Mouse (Mus musculus): ENCODE results near the gene Hspa1a. TPM values are rescaled to one million over a fixed set of nuclear protein-coding genes. Genes with fewer than 3 reads are reported as not detected.
"Not testable (repeated sequence)": the region's sequence is repeated elsewhere in the genome, so short reads cannot be mapped to it uniquely, and the experiment has no call there.

Gene Hspa1a
- polyA plus RNA-seq, 1 experiment, result 4.4 TPM

DNA sequence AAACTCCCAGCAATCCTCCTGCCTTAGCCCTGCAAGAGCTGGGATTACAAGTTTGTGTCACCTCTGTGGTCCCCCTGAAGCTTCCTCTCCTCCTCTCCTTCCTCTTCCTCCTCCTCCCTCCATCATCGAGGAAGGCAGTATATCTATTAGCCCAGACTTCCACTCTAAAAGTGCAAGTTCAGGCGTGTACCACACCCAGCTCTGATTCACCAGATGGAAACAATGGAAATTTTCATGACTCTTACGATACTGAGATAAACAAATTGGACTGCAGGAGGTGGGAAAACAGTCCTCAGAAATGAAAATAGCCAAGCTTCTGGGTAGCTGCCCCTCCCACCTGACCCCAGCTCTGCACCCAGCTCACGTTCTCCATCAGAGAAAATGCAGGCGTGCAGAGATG lies 6.3 kb downstream of the Hspa1a start:
- Histone ChIP-seq H3K27ac (ENCODE audit: control insufficient read depth, insufficient read depth, low read depth, low read length) (no peak overlapping the region), H3K4me3 (ENCODE audit: control insufficient read depth, low read depth, low read length) (no peak overlapping the region), H3K27me3 (ENCODE audit: control insufficient read depth, insufficient read depth, low read length) (no peaks in the 10 kb centered on the region), H3K36me3 (ENCODE audit: control insufficient read depth, insufficient read depth, low read length) (no peaks in the 10 kb centered on the region), H3K4me1 (ENCODE audit: control insufficient read depth, insufficient read depth, low read length) (no peaks in the 10 kb centered on the region)
- TF ChIP-seq CTCF (IDR thresholded peaks at IDR 0.05; ENCODE audit: control insufficient read depth, insufficient read depth, insufficient replicate concordance, low read depth, low read length) (no peak), POLR2A (IDR thresholded peaks at IDR 0.05; ENCODE audit: control insufficient read depth, low read depth, low read length) (no peak)

DNA sequence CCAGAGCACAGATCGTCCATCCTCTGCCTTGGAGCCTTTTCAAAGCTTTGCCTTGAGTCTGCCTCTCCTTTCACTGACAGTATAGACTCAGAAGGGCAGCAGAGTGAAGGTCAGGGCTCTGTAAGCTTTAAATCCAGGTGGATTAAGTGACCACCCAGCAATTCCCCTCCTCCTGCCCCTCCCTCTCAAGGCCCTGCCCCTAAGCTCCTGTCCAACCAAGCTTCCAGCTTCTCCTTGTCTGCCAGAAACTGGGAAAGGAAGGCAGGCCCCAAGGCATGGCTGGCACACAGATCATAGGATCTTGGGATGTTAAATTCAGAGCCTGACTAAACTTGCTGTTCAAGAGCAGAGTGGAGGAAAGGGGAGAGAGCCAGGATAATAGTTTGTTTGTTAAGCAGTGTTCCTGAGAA lies 7.3 kb downstream of the Hspa1a start:
- no peak for TF ChIP-seq POLR2A (IDR thresholded peaks at IDR 0.05; ENCODE audit: control insufficient read depth, low read depth, low read length)
- TF ChIP-seq CTCF (IDR thresholded peaks at IDR 0.05; ENCODE audit: control insufficient read depth, insufficient read depth, insufficient replicate concordance, low read depth, low read length), result no peak
- Histone ChIP-seq H3K36me3 (ENCODE audit: control insufficient read depth, insufficient read depth, low read length) (no peaks in the 10 kb centered on the region), H3K4me3 (ENCODE audit: control insufficient read depth, low read depth, low read length) (no peak overlapping the region), H3K27me3 (ENCODE audit: control insufficient read depth, insufficient read depth, low read length) (no peaks in the 10 kb centered on the region), H3K27ac (ENCODE audit: control insufficient read depth, insufficient read depth, low read depth, low read length) (peak overlapping the region; percentile 23; the same call in 1 of the 2 replicates), H3K4me1 (ENCODE audit: control insufficient read depth, insufficient read depth, low read length) (peaks cover 4% of the 10 kb centered on the region)

DNA sequence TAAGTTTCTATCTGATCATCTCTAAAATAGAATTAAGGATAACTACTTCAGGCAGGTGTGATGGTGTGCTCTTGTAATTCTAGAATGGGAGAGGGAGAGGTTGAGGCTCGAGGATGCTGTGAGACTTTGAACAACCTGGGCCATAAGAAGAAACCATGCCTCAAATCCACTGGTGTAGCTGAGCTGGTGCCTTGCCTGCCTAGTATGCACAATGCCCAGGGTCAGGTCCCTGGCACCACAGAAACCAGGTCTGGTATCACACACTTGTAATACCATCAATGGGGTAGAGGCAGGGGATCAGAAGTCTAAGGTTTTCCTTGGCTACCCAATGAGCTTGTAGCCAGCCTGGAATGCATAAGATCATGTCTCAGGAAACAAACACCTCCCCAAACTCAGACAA lies 9.1 kb downstream of the Hspa1a start:
- Histone ChIP-seq H3K36me3 (ENCODE audit: control insufficient read depth, insufficient read depth, low read length) (no peaks in the 10 kb centered on the region), H3K4me3 (ENCODE audit: control insufficient read depth, low read depth, low read length) (no peak overlapping the region), H3K4me1 (ENCODE audit: control insufficient read depth, insufficient read depth, low read length) (peaks cover 8% of the 10 kb centered on the region), H3K27me3 (ENCODE audit: control insufficient read depth, insufficient read depth, low read length) (no peaks in the 10 kb centered on the region), H3K27ac (ENCODE audit: control insufficient read depth, insufficient read depth, low read depth, low read length) (no peak overlapping the region)
- TF ChIP-seq CTCF (IDR thresholded peaks at IDR 0.05; ENCODE audit: control insufficient read depth, insufficient read depth, insufficient replicate concordance, low read depth, low read length) (no peak), POLR2A (IDR thresholded peaks at IDR 0.05; ENCODE audit: control insufficient read depth, low read depth, low read length) (no peak)

DNA sequence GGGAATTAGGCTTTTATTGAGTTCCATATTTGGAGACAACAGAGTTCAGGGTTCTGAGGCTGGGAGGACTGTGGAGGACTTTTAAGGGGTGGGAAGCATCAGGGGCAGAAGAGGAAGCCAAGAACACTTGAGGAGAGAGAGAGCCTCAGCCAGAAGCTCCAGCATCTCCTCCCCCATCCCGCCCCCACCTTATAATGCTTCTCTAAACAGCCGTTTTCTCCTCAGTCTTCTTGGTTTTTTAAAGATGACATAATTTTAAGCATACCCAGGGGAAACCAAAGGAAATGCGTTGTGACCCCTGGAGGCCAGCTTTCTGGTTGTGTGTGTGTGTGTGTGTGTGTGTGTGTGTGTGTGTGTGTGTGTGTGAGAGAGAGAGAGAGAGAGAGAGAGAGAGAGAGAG lies 9.8 kb downstream of the Hspa1a start:
- TF ChIP-seq CTCF (IDR thresholded peaks at IDR 0.05; ENCODE audit: control insufficient read depth, insufficient read depth, insufficient replicate concordance, low read depth, low read length), result no peak
- no peak for TF ChIP-seq POLR2A (IDR thresholded peaks at IDR 0.05; ENCODE audit: control insufficient read depth, low read depth, low read length)
- Histone ChIP-seq H3K27ac (ENCODE audit: control insufficient read depth, insufficient read depth, low read depth, low read length) (no peak overlapping the region), H3K4me3 (ENCODE audit: control insufficient read depth, low read depth, low read length) (no peak overlapping the region), H3K27me3 (ENCODE audit: control insufficient read depth, insufficient read depth, low read length) (no peaks in the 10 kb centered on the region), H3K4me1 (ENCODE audit: control insufficient read depth, insufficient read depth, low read length) (peaks cover 8% of the 10 kb centered on the region), H3K36me3 (ENCODE audit: control insufficient read depth, insufficient read depth, low read length) (no peaks in the 10 kb centered on the region)

DNA sequence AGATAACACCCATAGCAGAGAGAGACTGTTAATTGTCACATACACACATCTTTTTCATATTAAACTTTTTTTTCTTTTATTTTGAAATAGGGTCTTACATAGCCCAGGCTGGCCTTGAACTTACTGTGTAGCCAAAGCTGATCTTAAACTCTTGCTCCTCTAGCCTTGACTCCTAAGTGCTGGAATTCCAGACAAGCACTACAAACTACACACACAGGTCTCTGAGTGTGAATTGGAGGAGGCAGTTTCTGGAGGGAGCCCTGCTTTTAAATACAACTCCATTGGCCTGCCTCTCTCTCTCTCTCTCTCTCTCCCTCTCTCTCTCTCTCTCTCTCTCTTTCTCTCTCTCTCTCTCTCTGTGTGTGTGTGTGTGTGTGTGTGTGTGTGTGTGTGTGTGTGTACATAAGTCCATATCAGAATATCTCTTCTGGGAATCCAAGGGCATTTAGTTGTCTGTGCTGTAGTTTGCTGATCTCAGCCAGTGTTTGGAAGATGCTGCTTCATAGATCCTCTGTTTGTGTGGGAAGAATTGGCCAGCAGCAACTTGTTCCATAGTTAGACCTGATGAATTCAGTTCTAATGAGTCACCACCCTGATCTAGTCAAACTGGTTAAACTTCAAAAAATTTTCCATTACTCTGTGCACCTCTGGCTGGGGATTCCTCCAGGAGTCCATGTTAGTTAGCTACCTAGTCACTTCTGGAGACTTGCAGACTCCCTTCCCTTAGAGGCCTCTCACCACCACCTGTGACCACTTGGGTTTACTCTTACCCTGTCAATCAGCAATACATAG lies 11.1 kb downstream of the Hspa1a start:
- TF ChIP-seq POLR2A (IDR thresholded peaks at IDR 0.05; ENCODE audit: control insufficient read depth, low read depth, low read length) (no peak), CTCF (IDR thresholded peaks at IDR 0.05; ENCODE audit: control insufficient read depth, insufficient read depth, insufficient replicate concordance, low read depth, low read length) (no peak)
- Histone ChIP-seq H3K4me1 (ENCODE audit: control insufficient read depth, insufficient read depth, low read length) (peaks cover 8% of the 10 kb centered on the region), H3K27ac (ENCODE audit: control insufficient read depth, insufficient read depth, low read depth, low read length) (peak overlapping the region; percentile 39), H3K4me3 (ENCODE audit: control insufficient read depth, low read depth, low read length) (no peak overlapping the region), H3K27me3 (ENCODE audit: control insufficient read depth, insufficient read depth, low read length) (no peaks in the 10 kb centered on the region), H3K36me3 (ENCODE audit: control insufficient read depth, insufficient read depth, low read length) (no peaks in the 10 kb centered on the region)

DNA sequence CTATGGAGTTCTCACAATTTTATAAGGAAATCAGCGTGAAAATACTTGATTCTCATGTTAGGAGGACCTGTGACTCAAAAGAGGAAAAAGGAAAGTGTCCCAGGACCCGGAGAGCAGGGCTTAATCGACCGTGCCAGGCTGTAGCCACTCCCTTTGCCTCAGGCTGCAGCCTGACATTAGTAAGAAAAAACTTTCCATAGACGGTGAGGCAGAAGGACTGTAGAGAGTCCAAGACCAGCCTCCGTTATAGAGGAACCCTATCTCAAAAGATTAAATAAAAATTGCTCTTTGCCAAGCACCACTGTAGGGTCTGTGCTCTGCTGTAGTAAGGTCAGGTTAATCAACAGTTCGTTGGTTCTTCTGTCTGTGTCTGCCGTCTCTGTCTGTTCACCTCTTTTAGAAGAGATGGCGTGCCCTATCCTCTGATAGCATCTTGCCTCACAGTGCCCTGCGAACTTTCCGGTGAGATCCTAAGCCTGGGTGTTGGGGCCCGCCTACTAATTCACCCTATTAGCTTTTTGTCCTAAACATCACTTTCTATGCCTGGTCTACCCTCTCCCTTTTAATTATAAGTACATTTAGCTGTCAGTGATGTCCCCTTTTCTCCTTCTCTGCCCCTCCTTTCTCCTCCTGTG lies 12.0 kb downstream of the Hspa1a start:
- Histone ChIP-seq H3K27me3 (ENCODE audit: control insufficient read depth, insufficient read depth, low read length) (no peaks in the 10 kb centered on the region), H3K27ac (ENCODE audit: control insufficient read depth, insufficient read depth, low read depth, low read length) (peak overlapping the region; percentile 97)

DNA sequence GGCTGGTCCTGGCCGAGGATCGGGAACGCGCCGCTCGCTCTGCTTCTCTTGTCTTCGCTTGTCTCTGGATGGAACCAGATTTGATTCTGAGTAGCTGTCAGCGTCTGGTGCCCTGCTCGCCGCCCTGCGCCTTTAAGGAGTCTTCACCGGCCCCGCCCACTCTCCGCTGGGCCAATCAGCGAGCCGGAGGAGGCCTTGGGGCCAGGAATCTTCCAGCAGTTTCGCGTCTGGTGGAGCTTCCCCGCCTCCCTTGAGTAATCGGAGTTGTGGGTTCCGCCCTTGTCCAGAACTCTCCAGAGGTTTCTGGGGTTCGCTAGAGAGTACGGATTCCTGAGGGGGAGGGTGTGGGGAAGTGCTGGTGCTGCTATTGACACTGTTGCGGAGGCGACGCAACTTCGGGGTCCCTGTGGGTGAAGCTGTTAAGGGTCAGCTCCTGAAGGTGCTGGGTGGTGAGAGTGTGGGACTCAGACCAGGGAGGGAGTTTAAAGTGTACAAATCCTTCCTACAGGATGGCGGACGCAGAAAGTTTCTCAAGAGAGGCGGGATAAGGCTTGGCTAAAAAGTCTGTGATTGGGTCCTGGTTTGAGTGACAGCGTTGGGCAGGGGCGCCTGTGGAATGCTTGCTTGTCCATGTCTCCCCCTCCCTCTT lies 12.7 kb downstream of the Hspa1a start, which contains the start of gene Hspa1b:
TSS of gene Hspa1b (minus strand) at position 109 of the 649 bp plus-strand sequence.
- H3K27me3 ChIP-seq (ENCODE audit: control insufficient read depth, insufficient read depth, low read length); H3K4me1 ChIP-seq (ENCODE audit: control insufficient read depth, insufficient read depth, low read length); H3K36me3 ChIP-seq (ENCODE audit: control insufficient read depth, insufficient read depth, low read length): not testable (repeated sequence)
- TF ChIP-seq POLR2A (IDR thresholded peaks at IDR 0.05; ENCODE audit: control insufficient read depth, low read depth, low read length), result 0 out of 2 replicates have a peak, but pooled peaks have one; percentile 32
- H3K4me3 ChIP-seq (ENCODE audit: control insufficient read depth, low read depth, low read length), result peak within 1 kb of the TSS; percentile 86
- peak within 1 kb of the TSS; percentile 97 for H3K27ac ChIP-seq (ENCODE audit: control insufficient read depth, insufficient read depth, low read depth, low read length)

More for the DNA sequence above, 12.0 kb downstream of the Hspa1a start:
- TF ChIP-seq POLR2A (IDR thresholded peaks at IDR 0.05; ENCODE audit: control insufficient read depth, low read depth, low read length) (no peak), CTCF (IDR thresholded peaks at IDR 0.05; ENCODE audit: control insufficient read depth, insufficient read depth, insufficient replicate concordance, low read depth, low read length) (no peak)
- Histone ChIP-seq H3K36me3 (ENCODE audit: control insufficient read depth, insufficient read depth, low read length) (no peaks in the 10 kb centered on the region), H3K4me1 (ENCODE audit: control insufficient read depth, insufficient read depth, low read length) (peaks cover 8% of the 10 kb centered on the region), H3K4me3 (ENCODE audit: control insufficient read depth, low read depth, low read length) (peak overlapping the region; percentile 86)

DNA sequence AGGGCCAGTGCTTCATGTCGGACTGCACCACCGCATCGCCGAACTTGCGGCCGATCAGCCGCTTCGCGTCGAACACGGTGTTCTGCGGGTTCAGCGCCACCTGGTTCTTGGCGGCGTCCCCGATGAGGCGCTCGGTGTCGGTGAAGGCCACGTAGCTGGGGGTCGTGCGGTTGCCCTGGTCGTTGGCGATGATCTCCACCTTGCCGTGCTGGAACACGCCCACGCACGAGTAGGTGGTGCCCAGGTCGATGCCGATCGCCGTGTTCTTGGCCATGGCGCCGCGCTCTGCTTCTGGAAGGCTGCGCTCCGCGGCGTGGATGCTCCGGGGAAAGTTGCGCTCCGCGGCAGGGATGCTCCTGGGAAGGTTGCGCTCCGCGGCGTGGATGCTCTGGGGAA lies 13.2 kb downstream of the Hspa1a start:
- H3K4me1 ChIP-seq (ENCODE audit: control insufficient read depth, insufficient read depth, low read length); H3K27ac ChIP-seq (ENCODE audit: control insufficient read depth, insufficient read depth, low read depth, low read length); H3K27me3 ChIP-seq (ENCODE audit: control insufficient read depth, insufficient read depth, low read length); H3K36me3 ChIP-seq (ENCODE audit: control insufficient read depth, insufficient read depth, low read length): not testable (repeated sequence)
- peak overlapping the region; percentile 46 for H3K4me3 ChIP-seq (ENCODE audit: control insufficient read depth, low read depth, low read length)

DNA sequence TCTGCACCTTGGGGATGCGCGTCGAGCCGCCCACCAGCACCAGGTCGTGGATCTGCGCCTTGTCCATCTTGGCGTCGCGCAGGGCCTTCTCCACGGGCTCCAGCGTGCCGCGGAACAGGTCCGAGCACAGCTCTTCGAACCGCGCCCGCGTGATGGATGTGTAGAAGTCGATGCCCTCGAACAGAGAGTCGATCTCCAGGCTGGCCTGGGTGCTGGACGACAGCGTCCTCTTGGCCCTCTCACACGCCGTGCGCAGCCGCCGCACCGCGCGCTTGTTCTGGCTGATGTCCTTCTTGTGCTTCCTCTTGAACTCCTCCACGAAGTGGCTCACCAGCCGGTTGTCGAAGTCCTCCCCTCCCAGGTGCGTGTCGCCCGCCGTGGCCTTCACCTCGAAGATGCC lies 14.0 kb downstream of the Hspa1a start:
- H3K4me1 ChIP-seq (ENCODE audit: control insufficient read depth, insufficient read depth, low read length); H3K27me3 ChIP-seq (ENCODE audit: control insufficient read depth, insufficient read depth, low read length); H3K36me3 ChIP-seq (ENCODE audit: control insufficient read depth, insufficient read depth, low read length); H3K4me3 ChIP-seq (ENCODE audit: control insufficient read depth, low read depth, low read length); H3K27ac ChIP-seq (ENCODE audit: control insufficient read depth, insufficient read depth, low read depth, low read length): not testable (repeated sequence)

DNA sequence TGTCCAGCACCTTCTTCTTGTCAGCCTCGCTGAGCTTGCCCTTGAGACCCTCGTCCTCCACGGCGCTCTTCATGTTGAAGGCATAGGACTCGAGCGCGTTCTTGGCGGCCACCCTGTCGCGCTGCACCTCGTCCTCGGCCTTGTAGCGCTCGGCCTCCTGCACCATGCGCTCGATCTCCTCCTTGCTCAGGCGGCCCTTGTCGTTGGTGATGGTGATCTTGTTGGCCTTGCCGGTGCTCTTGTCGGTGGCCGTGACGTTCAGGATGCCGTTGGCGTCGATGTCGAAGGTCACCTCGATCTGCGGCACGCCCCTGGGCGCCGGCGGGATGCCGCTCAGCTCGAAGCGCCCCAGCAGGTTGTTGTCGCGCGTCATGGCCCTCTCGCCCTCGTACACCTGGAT lies 14.7 kb downstream of the Hspa1a start:
- not testable (repeated sequence) for H3K4me1 ChIP-seq (ENCODE audit: control insufficient read depth, insufficient read depth, low read length); H3K36me3 ChIP-seq (ENCODE audit: control insufficient read depth, insufficient read depth, low read length); H3K27me3 ChIP-seq (ENCODE audit: control insufficient read depth, insufficient read depth, low read length); H3K27ac ChIP-seq (ENCODE audit: control insufficient read depth, insufficient read depth, low read depth, low read length); H3K4me3 ChIP-seq (ENCODE audit: control insufficient read depth, low read depth, low read length)
